24 mouse cellular contexts compared by ENCODE assay signal in genomic region chr19:26414476-26415024, GRCm38 (mm10).
"Had no signal": no experiment of that assay in that cellular context is flagged by ENCODE, and none has a peak within 500 bp of the region (broad histone marks: within the 10 kb centered on the region; RNA-seq: fewer than 3 reads in every experiment).

No protein-coding gene starts in this region.

- DNase-seq: kidney, adult 8-10 months; kidney, postnatal 10 days; kidney, postnatal 36 days; layer of hippocampus, postnatal 36 days; liver; lung, adult 18-20 months; lung, postnatal 10 days; lung, postnatal 36 days; right cerebral cortex, postnatal 14 days; spleen, adult 18-20 months; thymus, postnatal 25 days had no signal

- H3K4me3 ChIP-seq: kidney, embryonic 15.5 days; limb, embryonic 10.5 days; limb, embryonic 13.5 days; liver, embryonic 12.5 days; liver, embryonic 15.5 days; lung, embryonic 15.5 days; megakaryocyte, embryonic 14.5 days; midbrain, embryonic 10.5 days; midbrain, embryonic 13.5 days; myocyte; neural tube, embryonic 13.5 days; stomach, embryonic 15.5 days had no signal

- ATAC-seq: liver, embryonic 12.5 days; midbrain, embryonic 13.5 days; midbrain, embryonic 16.5 days had no signal

- H3K36me3 ChIP-seq: kidney, embryonic 15.5 days; limb, embryonic 10.5 days; limb, embryonic 13.5 days; liver, embryonic 12.5 days; liver, embryonic 15.5 days; lung, embryonic 15.5 days; midbrain, embryonic 10.5 days; midbrain, embryonic 13.5 days; neural tube, embryonic 13.5 days; stomach, embryonic 15.5 days had no signal

- H3K4me1 ChIP-seq: kidney, embryonic 15.5 days; limb, embryonic 10.5 days; limb, embryonic 13.5 days; liver, embryonic 12.5 days; liver, embryonic 15.5 days; lung, embryonic 15.5 days; megakaryocyte, embryonic 14.5 days; midbrain, embryonic 10.5 days; midbrain, embryonic 13.5 days; neural tube, embryonic 13.5 days; stomach, embryonic 15.5 days had no signal

- H3K9me3 ChIP-seq: kidney, embryonic 15.5 days; limb, embryonic 10.5 days; limb, embryonic 13.5 days; liver, embryonic 12.5 days; liver, embryonic 15.5 days; lung, embryonic 15.5 days; megakaryocyte, embryonic 14.5 days; midbrain, embryonic 10.5 days; midbrain, embryonic 13.5 days; neural tube, embryonic 13.5 days; stomach, embryonic 15.5 days had no signal

- H3K9ac ChIP-seq: kidney, embryonic 15.5 days; limb, embryonic 13.5 days; liver, embryonic 12.5 days; liver, embryonic 15.5 days; lung, embryonic 15.5 days; midbrain, embryonic 13.5 days; neural tube, embryonic 13.5 days; stomach, embryonic 15.5 days had no signal

- H3K27ac ChIP-seq: kidney, embryonic 15.5 days; limb, embryonic 10.5 days; limb, embryonic 13.5 days; liver, embryonic 12.5 days; liver, embryonic 15.5 days; lung, embryonic 15.5 days; midbrain, embryonic 10.5 days; midbrain, embryonic 13.5 days; neural tube, embryonic 13.5 days; stomach, embryonic 15.5 days had no signal

- H3K27me3 ChIP-seq: kidney, embryonic 15.5 days; limb, embryonic 13.5 days; liver, embryonic 12.5 days; liver, embryonic 15.5 days; lung, embryonic 15.5 days; megakaryocyte, embryonic 14.5 days; midbrain, embryonic 13.5 days; neural tube, embryonic 13.5 days; stomach, embryonic 15.5 days had no signal

- H3K4me2 ChIP-seq: kidney, embryonic 15.5 days; limb, embryonic 13.5 days; liver, embryonic 12.5 days; liver, embryonic 15.5 days; lung, embryonic 15.5 days; midbrain, embryonic 13.5 days; neural tube, embryonic 13.5 days; stomach, embryonic 15.5 days had no signal
